Mouse (Mus musculus) spleen, adult 2 months (tissue): ENCODE measurements around the gene Tpcn1.

Experiments used
- CTCF ChIP-seq: fragments of 200-500 bp; IDR thresholded peaks from 2 replicates; pipeline ENCODE4 v1.5.1; 2011; ENCODE audit warnings: mild to moderate bottlenecking, inconsistent platforms; ENCODE audit not compliant: insufficient read depth, insufficient read length, insufficient replicate concordance; ENCODE audit errors: extremely low read depth
- POLR2A ChIP-seq: fragments of 200-500 bp; IDR thresholded peaks from 2 replicates; pipeline ENCODE4 v1.6.1; 2011; ENCODE audit warnings: low read depth, low read length, inconsistent platforms

DNA sequence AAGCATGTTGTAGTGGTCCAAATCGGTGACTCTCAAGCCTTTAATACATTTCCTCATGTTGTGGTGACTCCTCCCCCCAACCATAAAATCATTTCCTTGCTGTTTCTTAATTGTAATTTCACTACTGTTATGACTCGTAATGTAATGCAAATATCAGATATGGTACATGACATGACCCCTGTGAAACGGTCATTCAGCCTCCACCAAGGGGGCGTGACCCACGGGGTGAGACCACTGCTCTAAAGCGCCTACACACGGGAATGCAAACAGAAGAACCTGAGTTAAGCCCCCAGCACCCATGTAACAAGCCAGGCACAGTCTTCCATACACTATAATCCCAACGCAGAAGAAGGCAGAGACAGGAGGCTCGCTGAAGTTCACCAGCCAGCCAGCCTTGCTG lies 82.7 kb downstream of the Tpcn1 start:
- TF ChIP-seq POLR2A (no peak), CTCF (no peak)
